Mouse (Mus musculus): Measurements from ENCODE around the gene Plod3.

Gene Plod3

DNA sequence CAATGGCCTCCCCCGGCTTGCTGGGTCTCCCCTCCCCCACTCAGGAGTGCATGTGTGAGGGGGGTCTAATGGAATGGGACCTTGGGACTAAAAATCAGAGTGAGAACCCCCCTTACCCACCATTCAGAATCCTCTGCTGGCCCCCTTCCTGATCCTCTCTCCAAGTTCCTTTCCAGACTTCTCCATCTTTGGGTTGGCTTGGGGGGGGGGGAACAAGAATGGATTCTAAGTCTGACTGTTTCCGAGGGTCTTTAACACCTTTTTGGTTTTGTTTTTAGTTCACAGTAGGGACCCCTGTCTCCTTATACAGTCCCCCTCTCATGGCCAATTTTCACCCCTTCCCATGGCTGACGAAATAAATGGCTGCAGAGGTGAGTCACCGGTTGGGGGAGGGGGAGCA lies 39.3 kb downstream of the Plod3 start, which contains the start of gene Vgf:
Vgf (plus strand) TSS at position 301 of the 400 bp plus-strand sequence.
- DNase-seq: no peak

DNA sequence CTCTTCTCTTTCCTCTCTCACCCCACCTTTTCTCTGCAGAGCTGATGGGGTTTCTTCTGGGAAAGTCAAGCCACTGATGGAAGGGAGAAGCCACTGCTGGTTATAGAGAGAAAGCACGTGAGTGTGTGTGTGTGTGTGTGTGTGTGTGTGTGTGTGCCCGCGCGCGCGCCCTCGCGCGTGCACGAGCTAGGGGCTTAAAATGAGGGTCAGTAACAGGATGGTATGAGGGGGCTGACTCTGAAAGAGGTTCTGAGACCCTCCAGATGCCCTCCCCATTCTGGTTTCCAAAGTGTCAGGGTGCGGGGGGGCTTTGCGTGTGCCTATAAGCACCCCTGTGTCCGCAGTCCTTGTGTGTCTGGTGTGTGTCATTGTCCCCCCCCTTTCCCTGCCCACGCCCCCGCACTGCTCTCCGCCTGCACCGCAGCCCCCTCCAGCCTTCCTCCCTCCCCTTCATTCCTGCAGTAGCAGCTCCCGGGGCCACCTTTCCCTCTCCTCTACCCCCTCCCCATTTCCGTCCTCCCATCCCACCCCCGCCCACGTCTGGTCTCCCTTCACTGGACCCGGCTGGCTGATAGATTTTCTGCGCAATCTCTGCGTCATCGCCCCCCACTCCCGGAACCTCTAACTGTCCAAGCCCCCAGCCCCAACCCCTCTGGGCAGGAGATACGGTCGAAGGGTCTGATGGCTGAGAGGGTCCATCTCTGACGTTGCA lies 41.9 kb downstream of the Plod3 start:
- DNase-seq: no peak

DNA sequence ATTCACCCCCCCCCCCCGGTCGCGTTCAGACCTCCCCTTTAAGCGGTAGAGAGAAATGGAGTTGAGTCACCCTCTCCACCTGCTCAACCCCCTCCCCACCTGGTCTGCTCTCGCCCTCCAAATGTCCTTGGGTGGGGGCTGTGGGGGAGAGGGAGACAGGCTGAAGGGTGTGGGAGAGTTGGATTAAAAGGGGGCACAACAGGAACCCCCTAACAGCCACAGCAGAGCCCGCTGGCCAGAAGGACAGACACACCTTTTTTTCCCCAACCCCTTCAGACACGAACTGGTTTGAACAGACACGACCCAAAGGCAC lies 42.4 kb downstream of the Plod3 start:
- no peak for DNase-seq

DNA sequence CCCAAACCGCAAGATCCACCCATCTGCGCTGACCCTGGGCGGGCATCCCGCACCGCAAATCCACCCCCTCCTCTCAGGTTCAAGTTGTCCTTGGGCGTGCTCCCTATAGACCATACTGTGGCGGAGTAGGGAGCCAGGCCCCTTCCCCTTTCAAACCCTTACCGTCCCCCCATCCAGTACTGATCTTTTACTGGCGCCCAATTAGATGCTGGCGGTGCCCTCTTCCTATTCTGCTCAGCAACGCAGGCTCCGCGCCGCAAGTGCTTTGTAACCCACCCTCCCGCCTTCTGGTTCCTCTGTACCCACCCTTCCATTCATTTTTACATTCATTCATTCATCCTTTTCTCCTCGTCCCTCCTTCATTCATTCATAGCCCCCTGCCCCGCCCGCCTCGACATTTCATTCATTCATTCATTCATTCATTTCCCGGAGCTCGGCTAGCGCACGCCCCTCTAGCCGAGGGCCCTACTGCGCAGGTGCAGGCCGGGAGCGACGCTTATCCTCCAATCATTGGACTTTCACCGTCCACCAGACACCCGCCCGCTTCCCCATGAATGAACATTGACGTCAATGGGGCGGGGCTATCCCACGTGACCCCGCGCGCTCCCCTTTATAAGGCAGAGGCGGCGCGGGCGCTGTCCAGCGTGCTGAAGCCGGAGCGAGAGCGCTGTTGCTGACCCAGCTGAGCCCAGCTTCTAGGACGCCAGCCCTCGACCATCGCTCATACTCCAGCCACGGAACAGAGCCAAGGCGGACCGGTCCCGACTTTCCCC lies 43.0 kb downstream of the Plod3 start:
- DNase-seq: peak; percentile 98

DNA sequence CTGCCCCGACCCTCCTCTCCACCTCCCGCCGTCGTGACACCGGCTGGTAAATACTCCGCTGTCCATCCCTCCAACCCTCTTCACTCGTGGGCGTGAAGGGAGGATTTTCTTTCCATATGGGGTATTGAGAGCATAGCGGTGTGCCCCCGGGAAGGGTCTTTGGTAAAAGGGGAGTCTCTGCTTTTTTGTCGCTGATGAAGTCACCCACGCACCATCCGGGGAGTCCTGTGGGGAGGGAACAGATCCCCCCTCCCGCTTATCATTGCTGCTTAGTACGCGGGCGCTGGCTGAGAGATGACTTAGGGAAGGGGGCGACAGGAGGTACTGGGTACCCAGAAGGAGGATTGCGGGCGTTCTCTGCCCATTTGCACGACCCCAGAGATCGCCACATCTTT lies 43.6 kb downstream of the Plod3 start:
- no peak for DNase-seq

DNA sequence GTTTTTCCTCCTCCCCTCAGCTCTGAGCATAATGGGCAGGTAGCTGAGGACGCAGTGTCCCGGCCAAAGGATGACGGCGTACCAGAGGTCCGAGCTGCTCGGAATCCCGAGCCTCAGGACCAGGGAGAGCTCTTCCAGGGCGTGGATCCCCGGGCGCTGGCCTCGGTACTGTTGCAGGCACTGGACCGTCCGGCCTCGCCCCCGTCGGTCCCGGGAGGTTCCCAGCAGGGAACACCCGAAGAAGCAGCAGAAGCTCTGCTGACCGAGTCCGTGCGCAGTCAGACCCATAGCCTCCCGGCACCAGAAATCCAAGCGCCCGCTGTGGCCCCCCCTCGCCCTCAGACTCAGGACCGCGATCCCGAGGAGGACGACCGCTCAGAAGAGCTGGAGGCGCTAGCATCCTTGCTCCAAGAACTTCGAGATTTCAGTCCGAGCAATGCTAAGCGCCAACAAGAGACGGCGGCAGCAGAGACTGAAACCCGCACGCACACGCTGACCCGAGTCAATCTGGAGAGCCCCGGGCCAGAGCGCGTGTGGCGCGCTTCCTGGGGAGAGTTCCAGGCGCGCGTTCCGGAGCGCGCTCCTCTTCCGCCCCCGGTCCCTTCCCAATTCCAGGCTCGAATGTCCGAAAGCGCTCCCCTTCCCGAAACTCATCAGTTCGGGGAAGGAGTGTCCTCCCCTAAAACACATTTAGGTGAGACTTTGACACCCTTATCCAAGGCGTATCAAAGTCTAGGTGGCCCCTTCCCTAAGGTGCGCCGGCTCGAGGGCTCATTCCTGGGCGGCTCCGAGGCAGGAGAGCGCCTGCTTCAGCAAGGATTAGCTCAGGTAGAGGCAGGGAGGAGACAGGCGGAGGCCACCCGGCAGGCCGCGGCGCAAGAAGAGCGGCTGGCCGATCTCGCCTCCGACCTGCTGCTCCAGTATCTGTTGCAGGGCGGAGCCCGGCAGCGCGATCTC lies 44.5 kb downstream of the Plod3 start:
- peak; percentile 23 for DNase-seq

DNA sequence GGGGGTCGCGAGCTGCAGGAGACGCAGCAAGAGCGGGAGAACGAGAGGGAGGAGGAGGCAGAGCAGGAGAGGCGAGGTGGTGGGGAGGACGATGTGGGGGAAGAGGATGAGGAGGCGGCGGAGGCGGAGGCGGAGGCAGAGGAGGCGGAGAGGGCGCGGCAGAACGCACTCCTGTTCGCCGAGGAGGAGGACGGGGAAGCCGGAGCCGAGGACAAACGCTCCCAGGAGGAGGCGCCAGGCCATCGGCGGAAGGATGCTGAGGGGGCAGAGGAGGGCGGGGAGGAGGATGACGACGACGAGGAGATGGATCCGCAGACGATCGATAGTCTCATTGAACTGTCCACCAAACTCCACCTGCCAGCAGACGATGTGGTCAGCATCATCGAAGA lies 45.2 kb downstream of the Plod3 start:
- DNase-seq: no peak

DNA sequence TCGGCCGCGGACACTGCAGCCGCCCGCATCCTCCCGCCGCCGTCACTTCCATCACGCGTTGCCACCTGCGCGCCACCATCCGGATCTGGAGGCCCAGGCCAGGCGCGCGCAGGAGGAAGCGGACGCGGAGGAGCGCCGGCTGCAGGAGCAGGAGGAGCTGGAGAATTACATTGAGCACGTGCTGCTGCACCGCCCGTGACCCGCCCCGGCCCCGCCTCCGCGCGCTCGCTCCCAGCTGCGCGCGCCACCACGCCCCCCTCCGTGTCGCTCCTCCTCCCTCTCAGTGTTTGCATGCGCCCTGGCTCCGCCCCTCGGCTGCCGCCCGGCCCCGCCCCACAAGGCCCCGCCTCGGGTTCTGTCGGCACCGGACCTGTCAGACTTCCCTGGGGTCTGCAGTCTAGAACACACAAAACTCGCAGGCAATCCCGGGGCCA lies 45.8 kb downstream of the Plod3 start:
- peak; percentile 93 for DNase-seq

DNA sequence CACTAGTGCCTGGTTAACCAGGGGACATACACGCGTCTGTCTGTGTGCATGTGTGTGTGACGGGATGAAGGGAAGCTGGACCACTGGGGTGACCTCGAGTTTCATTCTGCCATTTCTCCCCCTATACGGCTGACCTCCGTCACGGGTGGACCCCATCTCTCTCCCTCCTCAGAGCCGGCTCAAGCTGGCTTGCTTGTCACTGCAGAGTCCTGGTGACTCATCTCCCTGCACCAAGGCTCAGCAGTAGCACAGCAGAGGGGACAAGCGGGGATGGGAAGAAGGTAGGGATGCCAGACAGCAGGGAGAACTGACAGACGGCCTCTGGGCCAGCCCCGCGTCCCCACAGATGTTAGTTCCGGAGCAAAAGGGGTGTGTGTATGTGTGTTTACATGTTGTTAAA lies 49.4 kb downstream of the Plod3 start:
- no peak for DNase-seq

DNA sequence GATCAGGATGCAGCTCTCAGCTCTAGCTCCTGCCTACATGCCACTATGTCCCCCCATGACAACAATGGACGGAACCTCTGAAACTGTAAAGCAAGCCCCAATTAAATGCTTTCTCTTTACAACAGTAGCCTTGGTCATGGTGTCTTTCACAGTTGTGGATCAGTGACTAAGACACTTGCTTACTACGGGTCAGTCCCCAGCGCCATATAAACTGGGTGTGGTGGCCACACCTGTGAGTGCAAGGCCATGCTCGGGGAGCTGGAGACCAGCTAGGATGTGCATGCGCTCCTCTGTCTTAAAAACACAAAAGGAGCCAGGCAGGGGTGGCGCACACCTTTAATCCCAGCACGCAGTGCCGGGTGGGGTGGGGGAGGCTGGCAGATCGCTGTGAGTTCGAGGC lies 52.6 kb downstream of the Plod3 start:
- DNase-seq: no peak

DNA sequence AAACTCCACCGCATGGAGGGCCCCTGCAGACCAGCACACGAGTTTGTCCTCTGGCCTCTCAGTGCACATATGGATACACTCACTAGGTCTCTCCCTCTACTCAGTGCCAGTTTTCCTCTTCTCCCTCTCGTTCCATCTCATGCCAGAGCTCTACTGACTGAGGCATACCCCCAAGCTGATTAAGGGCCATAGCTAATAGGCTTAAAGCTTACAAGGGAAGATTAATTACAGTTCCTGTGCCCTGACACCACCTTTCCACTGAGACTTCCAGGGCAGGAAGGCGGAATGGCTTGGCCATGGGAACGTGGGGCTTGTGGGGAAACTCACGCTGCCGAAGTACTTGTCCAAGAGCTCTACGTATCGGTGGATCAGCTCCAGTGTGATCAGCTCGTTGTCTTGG lies 54.6 kb downstream of the Plod3 start:
- no peak for DNase-seq

DNA sequence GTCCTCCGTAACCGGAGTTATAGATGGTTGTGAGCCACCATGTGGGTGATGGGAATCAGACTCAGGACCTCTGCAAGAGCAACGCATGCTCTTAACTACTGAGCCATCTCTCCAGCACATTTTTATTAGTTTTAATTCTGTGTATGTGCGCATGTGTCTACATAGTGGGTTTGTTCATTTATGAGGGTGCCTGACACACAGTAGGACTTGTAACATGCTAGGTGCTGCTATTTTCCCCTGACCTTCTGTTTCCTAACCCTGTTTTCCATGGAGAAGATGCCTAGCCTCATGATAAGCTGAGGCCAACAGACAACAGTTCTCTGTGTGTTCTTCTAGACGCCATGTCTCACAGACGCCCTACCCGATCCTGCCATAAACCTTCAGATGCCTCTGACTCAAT lies 57.2 kb downstream of the Plod3 start:
- no peak for DNase-seq

DNA sequence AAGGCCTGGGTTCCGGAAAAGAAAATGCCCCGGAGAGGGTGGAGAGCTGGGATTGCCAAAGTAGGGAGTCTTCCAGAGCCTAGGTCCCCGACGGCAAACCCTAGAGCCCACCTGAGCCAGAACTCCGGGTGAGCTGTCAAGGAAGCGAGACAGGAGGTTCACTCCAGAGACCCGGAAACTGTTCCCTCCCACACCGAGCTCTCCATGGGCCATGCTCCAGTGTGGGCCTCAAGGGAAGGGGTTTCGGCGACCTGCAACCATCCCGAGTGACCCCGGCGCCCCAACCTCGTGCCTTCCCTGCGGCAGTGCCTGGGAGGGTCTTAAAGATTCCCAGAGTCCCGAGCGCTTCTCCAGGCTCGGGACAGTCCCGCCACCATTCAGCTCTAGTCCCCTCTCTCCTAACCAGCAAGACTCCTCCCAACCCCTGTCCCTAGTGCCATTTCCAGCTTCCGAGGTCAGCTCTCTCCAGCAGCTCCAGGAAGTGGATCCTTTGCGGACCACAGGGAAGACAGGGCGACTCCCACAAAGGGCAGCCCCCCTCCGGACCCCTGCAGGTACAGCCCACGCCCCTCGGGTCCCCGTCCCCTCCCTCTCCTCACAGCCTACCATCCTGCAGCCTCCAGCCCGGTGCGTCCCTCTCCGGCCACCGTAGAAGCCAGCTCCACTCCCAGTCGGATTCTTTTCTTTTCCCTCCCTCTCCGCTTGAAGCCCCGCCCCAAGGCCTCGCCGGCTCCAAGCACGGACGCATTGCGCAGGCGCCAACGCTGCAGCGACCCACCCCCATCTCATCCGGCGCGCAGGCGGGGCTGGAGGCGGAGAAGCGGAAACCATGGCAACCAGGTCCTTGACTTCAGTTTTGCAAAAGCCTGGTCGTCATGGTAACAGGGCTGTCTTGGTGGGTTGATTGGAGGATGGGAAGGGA lies 58.8 kb downstream of the Plod3 start, which contains the start of gene Ap1s1:
Ap1s1 (minus strand) TSS at position 734 of the 922 bp plus-strand sequence.
- peak; percentile 97 for DNase-seq

Measured in lung, postnatal 14 days (tissue).